Mouse (Mus musculus): Measurements from ENCODE around the gene Zbtb18. TPM values are rescaled to one million over a fixed set of nuclear protein-coding genes. Genes with fewer than 3 reads are reported as not detected.
A peak's percentile ranks its signal among the peaks of the same experiment; 100 is the strongest.

Gene Zbtb18
- total and polyA plus RNA-seq, 3 experiments: 10.6 to 47.3 (median 40.2) TPM

GRCm38 (mm10) chr1:177459536-177459935, 17.4 kb downstream of the Zbtb18 start:
- Histone ChIP-seq H3K4me1 (ENCODE audit: control insufficient read depth, insufficient read depth, low read length) (no peaks in the 10 kb centered on the region), H3K79me2 (replicated peaks; ENCODE audit: control insufficient read depth, insufficient read depth, low read length) (no peaks in the 10 kb centered on the region), H3K27ac (no peak overlapping the region), H3K4me3 (no peak overlapping the region), H3K36me3 (ENCODE audit: control insufficient read depth, insufficient read depth, low read length) (no peaks in the 10 kb centered on the region), H3K27me3 (ENCODE audit: control insufficient read depth, insufficient read depth, low read length) (no peaks in the 10 kb centered on the region), H3K9ac (ENCODE audit: low read depth, low read length) (no peak overlapping the region)
- WGBS: 20% methylated on average over 2 of the region's 2 CpGs
- intact Hi-C loops (cut with DNase I): no loop called here
- DNase-seq: no peak
- no peak for TF ChIP-seq EP300 (IDR thresholded peaks at IDR 0.05; ENCODE audit: insufficient read depth, low read depth, low read length)
- no peak for TF ChIP-seq CTCF (IDR thresholded peaks at IDR 0.05)
- no peak for TF ChIP-seq POLR2A (IDR thresholded peaks at IDR 0.05; ENCODE audit: insufficient read depth, low read depth, low read length)

- Histone ChIP-seq H3K27me3 (ENCODE audit: control insufficient read depth, insufficient read depth, low read length) (no peaks in the 10 kb centered on the region), H3K4me3 (no peak overlapping the region), H3K79me2 (replicated peaks; ENCODE audit: control insufficient read depth, insufficient read depth, low read length) (no peaks in the 10 kb centered on the region), H3K4me1 (ENCODE audit: control insufficient read depth, insufficient read depth, low read length) (peaks cover 5% of the 10 kb centered on the region), H3K27ac (no peak overlapping the region), H3K36me3 (ENCODE audit: control insufficient read depth, insufficient read depth, low read length) (no peaks in the 10 kb centered on the region), H3K9ac (ENCODE audit: low read depth, low read length) (no peak overlapping the region)
- intact Hi-C loops (cut with DNase I): no loop called here
- 62% methylated on average over 8 of the region's 8 CpGs for WGBS
- peak in 1 of 2 experiments; percentile 50 for DNase-seq
- no peak for TF ChIP-seq POLR2A (IDR thresholded peaks at IDR 0.05; ENCODE audit: insufficient read depth, low read depth, low read length)
- TF ChIP-seq EP300 (IDR thresholded peaks at IDR 0.05; ENCODE audit: insufficient read depth, low read depth, low read length): no peak
- no peak for TF ChIP-seq CTCF (IDR thresholded peaks at IDR 0.05)
Observed at GRCm38 (mm10) chr1:177467150-177467549, 25.0 kb downstream of the Zbtb18 start.

DNA sequence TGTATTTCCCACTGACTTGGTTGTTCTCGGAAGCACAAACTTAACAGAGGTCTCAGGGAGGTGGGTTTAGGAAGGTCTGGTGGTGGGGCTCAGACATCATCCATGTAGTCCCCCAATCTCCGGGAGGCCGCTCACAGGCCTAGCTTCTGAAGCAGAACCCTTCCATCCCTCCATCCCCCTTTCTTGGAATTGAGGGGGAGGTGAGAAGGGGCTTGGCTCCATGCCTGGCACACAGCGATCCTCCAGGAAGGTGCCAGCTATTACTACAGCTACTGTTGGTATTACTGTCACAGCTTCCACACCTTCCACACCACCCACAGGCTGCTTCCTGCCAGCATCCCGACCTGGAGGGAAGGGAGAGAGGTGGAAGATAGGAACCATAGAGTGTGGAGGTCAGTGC, 26.3 kb downstream of the Zbtb18 start:
- intact Hi-C loops (cut with DNase I): no loop called here
- Histone ChIP-seq H3K79me2 (replicated peaks; ENCODE audit: control insufficient read depth, insufficient read depth, low read length) (no peaks in the 10 kb centered on the region), H3K27me3 (ENCODE audit: control insufficient read depth, insufficient read depth, low read length) (no peaks in the 10 kb centered on the region), H3K4me3 (no peak overlapping the region), H3K36me3 (ENCODE audit: control insufficient read depth, insufficient read depth, low read length) (no peaks in the 10 kb centered on the region), H3K9ac (ENCODE audit: low read depth, low read length) (no peak overlapping the region), H3K27ac (no peak overlapping the region), H3K4me1 (ENCODE audit: control insufficient read depth, insufficient read depth, low read length) (peaks cover 5% of the 10 kb centered on the region)
- 69% methylated on average over 5 of the region's 5 CpGs for WGBS
- no peak for TF ChIP-seq POLR2A (IDR thresholded peaks at IDR 0.05; ENCODE audit: insufficient read depth, low read depth, low read length)
- TF ChIP-seq CTCF (IDR thresholded peaks at IDR 0.05): no peak
- TF ChIP-seq EP300 (IDR thresholded peaks at IDR 0.05; ENCODE audit: insufficient read depth, low read depth, low read length): no peak
- DNase-seq: no peak

DNA sequence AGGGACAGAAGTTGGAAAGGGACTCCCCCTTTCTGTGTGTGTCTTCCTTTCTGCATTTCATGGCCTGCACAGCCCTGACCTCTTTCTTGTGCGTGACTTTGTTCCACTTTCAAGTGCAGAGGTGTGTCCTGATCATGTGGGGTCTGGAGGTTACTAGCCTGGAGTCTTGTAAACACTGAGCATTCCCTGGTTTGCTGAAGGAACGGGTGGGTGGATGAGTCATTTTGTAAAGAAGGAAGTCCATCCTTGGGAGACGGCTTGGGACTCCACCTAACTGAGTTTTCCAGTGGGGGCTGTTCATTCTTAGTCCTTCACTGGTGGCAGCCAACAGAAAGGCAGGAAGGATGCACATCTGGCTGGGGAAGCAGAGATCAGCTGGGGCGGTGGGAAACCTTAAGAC, 27.9 kb downstream of the Zbtb18 start:
- no peaks in the 10 kb centered on the region for H3K27me3 ChIP-seq (ENCODE audit: control insufficient read depth, insufficient read depth, low read length)
- 31% methylated on average over 4 of the region's 4 CpGs for WGBS
- TF ChIP-seq EP300 (IDR thresholded peaks at IDR 0.05; ENCODE audit: insufficient read depth, low read depth, low read length): 0 out of 2 replicates have a peak, but pooled peaks have one; percentile 48
- TF ChIP-seq CTCF (IDR thresholded peaks at IDR 0.05): no peak
- no peak for TF ChIP-seq POLR2A (IDR thresholded peaks at IDR 0.05; ENCODE audit: insufficient read depth, low read depth, low read length)
- intact Hi-C loops (cut with DNase I): loop anchor here (5.0 kb wide), 1 partner anchor 62 kb away; no protein-coding TSS in a partner anchor
- peak in 1 of 2 experiments; percentile 45 for DNase-seq
- H3K9ac ChIP-seq (ENCODE audit: low read depth, low read length): no peak overlapping the region
- H3K27ac ChIP-seq: peak overlapping the region; percentile 40; the same call in 1 of the 2 replicates
- peaks cover 5% of the 10 kb centered on the region for H3K4me1 ChIP-seq (ENCODE audit: control insufficient read depth, insufficient read depth, low read length)
- H3K36me3 ChIP-seq (ENCODE audit: control insufficient read depth, insufficient read depth, low read length): no peaks in the 10 kb centered on the region
- H3K79me2 ChIP-seq (replicated peaks; ENCODE audit: control insufficient read depth, insufficient read depth, low read length): no peaks in the 10 kb centered on the region
- no peak overlapping the region for H3K4me3 ChIP-seq

DNA sequence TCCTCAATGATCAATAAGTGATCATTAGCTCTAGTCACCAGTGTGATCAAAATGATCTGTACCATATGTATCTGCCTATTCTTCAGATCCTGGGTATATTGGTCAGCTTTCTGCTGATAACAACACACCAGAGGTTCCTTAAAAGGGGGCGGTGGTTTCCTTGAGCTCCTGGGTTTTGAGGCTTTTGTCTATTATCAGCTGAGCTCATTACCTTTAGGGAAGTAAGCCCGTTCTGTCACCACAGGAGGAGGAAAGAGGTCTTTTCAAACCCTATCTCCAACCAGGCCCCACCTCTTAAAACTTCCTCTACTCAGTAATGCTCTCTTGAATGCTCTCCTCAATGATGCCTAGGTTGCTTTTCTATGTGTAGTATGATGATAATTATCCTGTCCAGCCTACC, 28.8 kb downstream of the Zbtb18 start:
- peaks cover 5% of the 10 kb centered on the region for H3K4me1 ChIP-seq (ENCODE audit: control insufficient read depth, insufficient read depth, low read length)
- WGBS: 50% methylated on average over 2 of the region's 2 CpGs
- H3K27ac ChIP-seq: no peak overlapping the region; the same call in 1 of the 2 replicates
- no peak for DNase-seq
- H3K4me3 ChIP-seq: no peak overlapping the region
- no peaks in the 10 kb centered on the region for H3K36me3 ChIP-seq (ENCODE audit: control insufficient read depth, insufficient read depth, low read length)
- no peak overlapping the region for H3K9ac ChIP-seq (ENCODE audit: low read depth, low read length)
- intact Hi-C loops (cut with DNase I): loop anchor here (5.0 kb wide), 1 partner anchor 61 kb away; no protein-coding TSS in a partner anchor
- TF ChIP-seq POLR2A (IDR thresholded peaks at IDR 0.05; ENCODE audit: insufficient read depth, low read depth, low read length): no peak
- TF ChIP-seq EP300 (IDR thresholded peaks at IDR 0.05; ENCODE audit: insufficient read depth, low read depth, low read length): no peak
- TF ChIP-seq CTCF (IDR thresholded peaks at IDR 0.05): no peak
- no peaks in the 10 kb centered on the region for H3K79me2 ChIP-seq (replicated peaks; ENCODE audit: control insufficient read depth, insufficient read depth, low read length)
- H3K27me3 ChIP-seq (ENCODE audit: control insufficient read depth, insufficient read depth, low read length): no peaks in the 10 kb centered on the region

GRCm38 (mm10) chr1:177475542-177476197, 33.5 kb downstream of the Zbtb18 start:
- Histone ChIP-seq H3K9ac (ENCODE audit: low read depth, low read length) (no peak overlapping the region), H3K4me3 (no peak overlapping the region), H3K27ac (no peak overlapping the region), H3K27me3 (ENCODE audit: control insufficient read depth, insufficient read depth, low read length) (no peaks in the 10 kb centered on the region), H3K4me1 (ENCODE audit: control insufficient read depth, insufficient read depth, low read length) (peaks cover 2% of the 10 kb centered on the region), H3K36me3 (ENCODE audit: control insufficient read depth, insufficient read depth, low read length) (no peaks in the 10 kb centered on the region), H3K79me2 (replicated peaks; ENCODE audit: control insufficient read depth, insufficient read depth, low read length) (no peaks in the 10 kb centered on the region)
- no peak for TF ChIP-seq EP300 (IDR thresholded peaks at IDR 0.05; ENCODE audit: insufficient read depth, low read depth, low read length)
- no peak for TF ChIP-seq CTCF (IDR thresholded peaks at IDR 0.05)
- no peak for TF ChIP-seq POLR2A (IDR thresholded peaks at IDR 0.05; ENCODE audit: insufficient read depth, low read depth, low read length)
- DNase-seq: no peak
- 75% methylated on average over 13 of the region's 13 CpGs for WGBS
- intact Hi-C loops (cut with DNase I): no loop called here
